Mouse (Mus musculus) neutrophil, adult 5-6 weeks (primary cell): ENCODE measurements around the gene Pex7. TPM values are rescaled to one million over a fixed set of nuclear protein-coding genes. Genes with fewer than 3 reads are reported as not detected.

Source experiments
- ATAC-seq: fragments of 151-379, 151-347 bp; 2 replicates; pipeline ENCODE4 v1.8.0; 2017; ENCODE audit warnings: mild to moderate bottlenecking, moderate TSS enrichment; ENCODE audit not compliant: insufficient number of reproducible peaks, poor library complexity, low FRiP score, severe bottlenecking; ENCODE audit errors: extremely low read depth
- total RNA-seq: library from RNA; stranded (forward); fragments of 200-1000 nt; gene quantifications from 2 replicates; pipeline ENCODE4 v1.2.3, GENCODE M21; 2017

Pex7 gene
- 12.0 and 17.1 TPM in 2 replicates for total RNA-seq

DNA sequence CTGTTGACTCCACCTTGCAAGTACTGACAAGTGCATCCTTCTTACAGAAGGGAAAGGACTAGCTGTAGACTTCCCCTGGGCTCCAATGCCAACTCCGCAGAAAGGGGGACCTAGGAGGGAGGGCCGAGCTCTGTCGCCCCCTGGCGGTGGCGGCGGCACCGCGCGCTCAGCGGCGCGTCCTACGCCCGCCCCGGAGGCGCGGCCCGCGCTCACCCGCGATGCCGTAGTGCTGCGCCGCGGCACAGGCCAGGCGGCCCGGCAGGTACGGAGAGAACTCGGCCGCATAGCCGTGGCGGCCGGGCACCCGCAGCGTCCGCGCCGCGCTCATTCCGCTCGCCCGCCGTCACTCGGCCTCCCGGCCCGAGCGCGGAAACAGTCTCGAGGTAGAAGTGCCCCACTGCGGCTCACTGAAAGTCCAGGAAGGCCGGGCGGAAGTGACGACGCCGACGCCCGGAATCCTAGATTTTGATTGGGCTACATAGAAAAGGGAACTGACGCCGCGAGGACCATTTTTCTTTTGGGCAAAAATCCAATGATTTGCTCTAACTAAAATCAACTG is at the start of gene Pex7:
Pex7 (minus strand) TSS at position 444 of the 559 bp plus-strand sequence.
- peak; percentile 95 for ATAC-seq

GRCm38 (mm10) chr10:19956745-19957144 is 49.3 kb upstream of the Pex7 start:
- no peak for ATAC-seq

DNA sequence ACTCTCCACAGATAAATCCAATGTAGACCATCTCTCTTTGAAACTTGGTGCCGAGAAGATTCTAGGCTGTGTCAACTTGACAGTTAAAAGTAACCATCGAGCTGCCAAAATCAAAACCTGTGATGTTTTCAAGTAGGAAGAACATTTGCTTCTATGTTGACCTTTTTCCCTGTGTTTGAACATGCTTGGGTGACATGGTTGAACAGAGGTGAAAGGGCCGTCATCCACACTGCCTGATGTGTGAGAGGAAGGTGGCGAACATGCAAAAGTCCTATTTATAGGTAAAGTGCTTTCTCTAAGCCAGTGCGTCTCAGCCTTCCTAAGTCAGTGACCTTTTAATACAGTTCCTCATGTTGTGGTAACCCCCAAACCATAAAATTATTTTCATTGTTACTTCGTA is 48.3 kb upstream of the Pex7 start:
- ATAC-seq: no peak

- ATAC-seq: no peak
These were observed 47.1 kb upstream of the Pex7 start for GRCm38 (mm10) chr10:19954572-19954971.

DNA sequence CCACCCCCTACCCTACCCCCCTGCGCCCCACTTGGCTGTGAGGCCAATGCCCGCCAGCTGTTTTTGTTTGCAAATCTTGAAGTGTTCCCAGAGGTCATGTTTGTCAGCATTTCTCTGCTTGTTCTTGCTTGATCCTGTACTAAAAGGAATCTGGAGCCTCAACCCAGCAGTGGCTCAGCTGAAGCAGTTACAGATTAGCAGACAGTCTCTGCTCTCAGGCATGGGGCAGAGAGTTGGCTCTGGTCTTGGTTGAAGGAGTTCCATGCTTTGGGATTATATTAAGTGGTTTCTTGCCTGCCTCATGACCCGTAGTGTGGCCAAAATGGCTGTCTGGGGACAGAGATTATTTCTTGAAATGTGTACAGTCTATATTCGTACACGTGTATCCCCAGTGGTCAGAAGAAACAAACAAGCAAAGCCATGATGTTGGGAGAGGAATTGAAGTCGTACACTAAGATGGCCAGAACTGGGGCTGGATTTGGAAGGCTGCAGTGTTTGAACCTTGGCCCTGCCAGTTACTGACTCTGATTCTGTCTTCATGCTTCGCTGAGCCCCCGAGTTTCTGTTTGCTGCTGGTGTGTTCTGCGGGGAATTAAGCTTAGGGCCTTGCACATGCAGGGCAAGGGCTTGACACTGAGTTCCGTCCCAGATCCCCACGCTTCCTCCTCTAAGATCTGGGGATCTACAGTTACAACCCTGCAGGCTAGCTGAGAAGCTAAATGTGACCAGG is 45.7 kb upstream of the Pex7 start:
- ATAC-seq: no peak

DNA sequence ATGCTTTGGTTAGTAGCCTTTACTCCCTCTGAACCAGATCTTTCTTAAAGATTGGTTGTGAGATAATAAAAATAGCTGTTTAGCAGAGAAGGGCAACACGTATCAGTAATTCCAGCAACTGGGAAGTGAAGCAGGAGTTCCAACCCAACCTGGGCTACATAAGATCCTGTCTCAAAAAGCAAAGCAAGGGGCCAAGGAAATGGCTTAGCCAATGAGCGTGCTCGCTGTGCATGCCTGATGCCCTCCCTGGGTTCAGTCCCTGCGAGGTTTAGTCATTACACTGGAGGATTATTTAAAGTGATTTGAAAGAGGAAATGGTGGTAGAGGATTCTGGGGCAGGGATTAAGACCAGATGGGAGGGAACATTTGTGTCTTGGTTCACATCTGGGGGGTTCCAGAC is 41.6 kb upstream of the Pex7 start:
- ATAC-seq: no peak

GRCm38 (mm10) chr10:19948381-19948780 is 40.9 kb upstream of the Pex7 start:
- no peak for ATAC-seq

DNA sequence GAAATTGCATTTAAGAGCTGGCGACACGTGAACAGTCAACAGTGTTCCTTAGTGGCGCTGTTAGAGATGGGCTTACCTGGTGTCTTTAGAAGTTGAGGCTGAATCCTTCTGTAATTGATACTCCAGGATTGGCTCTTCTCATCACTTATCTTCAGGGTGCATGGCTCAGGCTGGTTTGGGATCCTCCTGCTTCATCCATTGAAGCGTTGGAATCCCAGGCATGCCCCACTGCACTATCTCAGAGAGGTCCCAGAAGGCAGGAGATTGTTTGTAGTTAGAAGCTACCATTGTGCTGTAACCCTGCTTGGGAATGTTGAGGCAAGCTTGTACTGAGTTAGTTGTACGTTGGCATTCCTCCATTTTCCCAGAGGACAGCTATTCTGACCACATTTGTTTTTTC is 40.4 kb upstream of the Pex7 start:
- ATAC-seq: no peak

DNA sequence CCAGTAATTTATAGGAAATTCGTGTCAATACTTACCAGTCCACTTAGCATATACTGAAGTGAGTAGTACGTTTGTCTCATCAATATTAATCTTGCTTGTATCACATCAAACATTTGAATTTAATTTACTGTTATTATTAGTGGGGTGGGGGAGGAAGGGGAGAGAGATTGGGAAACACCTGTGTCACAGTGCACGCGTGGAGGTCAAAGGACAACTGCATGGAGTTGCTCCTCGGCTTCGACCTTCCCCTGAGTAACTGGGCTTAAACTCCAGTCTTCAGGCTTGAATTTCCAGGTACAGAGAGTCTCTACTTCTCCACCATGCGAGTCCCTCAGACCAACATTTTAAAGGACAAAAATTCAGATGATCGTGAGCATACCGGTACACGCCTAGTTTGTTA is 40.0 kb upstream of the Pex7 start:
- ATAC-seq: no peak

DNA sequence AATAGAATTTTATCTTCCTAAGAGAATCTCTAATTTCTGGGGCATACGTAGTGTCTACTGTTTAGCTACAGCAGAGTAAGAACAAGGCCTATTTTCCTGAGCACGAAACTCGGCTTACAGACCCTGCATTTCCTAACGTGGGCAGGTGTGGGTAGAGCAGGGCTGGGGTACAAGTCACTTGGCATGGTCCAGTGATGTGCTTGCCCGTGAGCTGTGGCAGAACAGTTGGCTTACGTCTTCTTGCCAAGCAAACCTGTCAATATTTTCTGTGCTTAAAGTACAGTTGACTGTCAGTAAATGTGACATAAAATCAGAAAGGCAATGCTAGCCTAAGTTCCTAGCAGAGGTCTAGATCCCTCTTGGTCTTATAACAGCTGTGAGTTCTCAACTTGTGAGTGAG is 39.2 kb upstream of the Pex7 start:
- ATAC-seq: no peak

DNA sequence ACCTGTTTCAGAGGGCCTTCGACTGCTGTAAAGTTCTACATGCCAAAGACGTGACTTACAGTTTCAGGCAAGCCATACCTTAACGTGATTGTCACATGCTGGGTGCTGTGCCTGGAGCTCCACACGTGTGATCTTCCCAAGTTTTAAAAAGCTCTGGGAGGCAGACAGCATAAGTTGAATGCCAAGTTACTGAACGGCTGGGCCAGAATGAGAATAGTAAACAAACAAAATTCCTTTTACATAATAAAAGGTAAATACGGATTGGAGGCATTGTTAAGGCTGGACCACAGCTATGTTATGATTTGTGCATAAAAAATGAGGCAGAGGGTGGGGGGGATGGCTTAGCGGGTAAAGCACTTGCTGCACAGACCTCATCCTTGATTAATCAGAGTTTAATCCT is 38.2 kb upstream of the Pex7 start:
- no peak for ATAC-seq

DNA sequence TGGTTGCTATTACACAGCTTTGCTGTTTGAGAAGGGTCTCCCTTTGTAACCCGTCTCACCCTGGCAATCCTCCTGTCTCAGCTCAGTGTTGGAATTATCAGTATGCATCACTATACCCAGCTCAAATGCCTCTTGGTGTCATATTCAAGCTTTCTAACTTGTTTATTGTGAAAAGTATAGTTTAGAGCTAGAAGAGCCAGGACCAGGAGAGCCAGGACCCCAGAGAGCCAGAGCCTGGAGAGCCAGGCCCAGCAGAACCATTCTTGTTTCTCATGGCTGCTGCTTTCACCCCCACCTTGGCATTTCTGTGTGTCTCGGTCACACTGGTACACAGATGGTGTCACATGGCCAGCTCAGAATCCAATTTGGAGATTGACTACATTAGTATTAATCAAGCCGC is 35.1 kb upstream of the Pex7 start:
- no peak for ATAC-seq

DNA sequence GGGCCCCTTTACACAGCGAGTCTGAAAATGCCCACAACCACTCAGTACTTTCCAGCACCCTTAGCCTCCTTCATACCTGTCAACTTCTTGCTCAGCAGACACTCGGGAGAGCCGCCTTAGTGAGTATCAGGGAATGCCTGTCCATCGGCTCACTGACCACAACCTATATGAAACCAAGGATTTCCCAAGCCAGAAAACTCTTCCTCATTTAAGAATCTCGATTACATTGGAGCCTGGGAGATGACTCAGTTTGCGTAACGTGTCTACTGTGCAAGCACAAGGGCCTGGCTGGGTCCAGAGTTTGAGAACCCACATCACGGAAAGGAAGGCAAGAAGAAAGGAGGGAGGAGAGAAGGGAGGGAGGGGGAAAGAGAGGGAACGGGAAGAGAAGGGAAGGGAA is 34.4 kb upstream of the Pex7 start:
- ATAC-seq: no peak

DNA sequence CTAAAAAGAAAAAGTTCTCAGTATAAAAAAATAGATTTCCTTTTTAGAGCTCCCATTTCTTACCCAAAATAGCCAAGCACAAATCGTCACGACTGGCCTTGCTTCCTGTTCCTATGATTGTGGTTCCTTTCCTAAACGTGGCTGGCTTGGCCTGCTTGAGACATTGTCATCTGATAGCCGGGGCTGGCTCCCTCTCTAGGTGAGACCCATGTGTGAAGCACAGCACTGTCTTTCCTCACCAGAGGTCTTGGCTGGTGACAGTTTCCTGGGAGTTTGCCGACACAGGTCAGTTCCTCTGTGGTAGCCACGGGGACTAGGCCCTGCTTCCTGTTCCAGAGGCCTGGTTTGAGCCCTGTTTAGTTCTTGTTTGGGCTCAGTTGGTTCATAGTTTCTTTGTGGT is 33.6 kb upstream of the Pex7 start:
- peak; percentile 45 for ATAC-seq

DNA sequence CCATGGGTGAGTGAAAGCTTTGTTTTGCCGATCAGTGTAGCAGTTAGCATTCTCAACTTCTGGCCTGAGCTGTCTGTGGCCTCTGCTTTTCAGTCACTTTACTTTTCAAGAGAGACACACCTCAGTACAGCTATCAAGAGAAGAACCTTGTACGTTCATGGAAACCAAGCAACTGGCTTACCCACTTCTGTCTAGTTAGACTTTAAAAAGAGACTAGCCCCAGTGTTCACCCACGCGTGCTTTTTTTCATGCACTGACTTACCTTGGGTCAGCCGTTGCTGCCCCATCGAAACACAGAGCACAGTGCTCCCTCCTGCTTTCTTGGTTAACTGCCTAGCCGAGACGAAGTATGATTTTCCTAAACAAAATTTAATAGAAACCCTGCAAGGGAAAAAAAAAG is 33.1 kb upstream of the Pex7 start:
- no peak for ATAC-seq

DNA sequence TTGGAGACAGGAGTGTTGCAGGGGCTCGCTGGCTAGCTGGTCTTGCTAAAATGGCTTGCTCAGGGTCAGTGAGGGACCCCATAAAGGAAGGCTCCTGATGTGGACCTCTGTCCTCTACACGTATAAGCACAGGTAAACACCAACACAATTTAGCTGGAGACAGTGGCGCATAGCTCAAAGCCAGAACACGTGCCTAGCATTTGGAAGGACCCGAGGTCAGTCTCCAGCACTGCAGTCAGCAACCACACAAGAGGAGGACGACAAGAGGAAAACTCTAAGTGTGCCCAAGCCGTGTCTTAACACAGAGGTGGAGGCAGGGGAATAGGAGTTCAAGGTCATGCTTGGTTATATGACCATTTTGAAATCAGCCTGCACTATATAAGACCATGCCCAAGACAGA is 32.6 kb upstream of the Pex7 start:
- no peak for ATAC-seq

- ATAC-seq: peak; percentile 75
These were observed 31.8 kb upstream of the Pex7 start for GRCm38 (mm10) chr10:19939282-19939705.

- no peak for ATAC-seq
These were observed 31.2 kb upstream of the Pex7 start for GRCm38 (mm10) chr10:19938738-19939137.

DNA sequence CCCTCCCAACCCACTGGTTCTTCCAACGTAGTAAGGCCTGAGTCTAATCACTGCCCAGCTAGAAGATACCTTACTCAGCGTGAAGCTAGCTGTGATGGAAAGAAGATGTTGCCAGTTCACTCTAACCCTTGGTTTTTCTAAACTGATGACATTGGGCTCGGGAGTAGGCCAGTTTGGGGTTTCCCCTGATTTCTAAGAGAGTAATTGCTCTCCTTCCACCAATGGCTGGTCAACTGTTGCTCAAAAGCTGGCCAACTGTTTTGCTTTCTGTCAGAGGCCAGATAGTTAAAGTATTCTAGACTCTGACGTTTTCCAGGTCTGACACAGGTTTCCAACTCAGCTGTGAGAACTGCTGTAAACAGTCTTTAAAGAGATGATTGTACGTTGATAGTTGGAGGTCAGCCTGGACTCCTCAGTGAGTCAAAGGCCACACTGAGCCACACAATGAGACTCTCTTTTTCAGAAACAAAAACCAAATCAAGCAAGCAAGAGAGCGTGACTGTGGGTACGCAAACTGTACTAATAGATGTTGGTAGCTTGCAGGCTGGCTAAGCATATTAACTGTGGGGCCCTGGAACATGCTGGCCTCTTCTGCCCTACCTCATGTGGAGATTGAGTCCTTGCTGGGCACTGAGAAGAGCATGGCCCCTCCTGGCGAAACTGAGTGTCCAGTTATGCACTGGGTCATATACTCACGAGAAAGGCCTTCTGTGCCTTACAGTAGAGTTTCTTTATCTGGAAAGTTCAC is 29.6 kb upstream of the Pex7 start:
- ATAC-seq: no peak

DNA sequence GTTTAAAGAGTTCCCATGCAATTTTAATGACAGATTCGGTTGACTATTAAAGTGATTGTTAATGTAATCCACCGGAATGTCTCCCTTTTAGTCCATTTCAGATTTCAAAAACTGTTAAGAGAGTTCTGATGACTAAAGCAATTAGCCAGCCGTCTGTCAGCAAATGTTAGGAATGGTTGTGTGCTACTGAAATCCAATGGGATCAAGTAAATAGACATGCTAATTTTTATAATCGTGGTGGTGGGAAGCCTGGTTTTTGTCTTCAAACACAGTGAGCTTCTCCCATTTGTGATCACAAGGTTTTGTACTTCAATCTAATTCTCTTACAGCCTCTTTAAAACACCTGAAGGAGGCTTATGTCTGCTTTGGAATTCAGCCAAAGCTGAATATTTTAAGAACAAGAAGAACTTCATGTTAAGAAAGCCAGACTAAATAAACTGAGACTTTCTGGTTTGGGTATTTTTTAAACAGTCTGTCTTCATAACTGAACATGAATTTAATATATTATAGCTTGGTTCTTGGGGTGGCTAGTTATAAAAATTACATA is 28.4 kb upstream of the Pex7 start:
- ATAC-seq: no peak
